Mouse (Mus musculus): ENCODE measurements around the gene Ikbke.
"Not testable (repeated sequence)": the region's sequence is repeated elsewhere in the genome, so short reads cannot be mapped to it uniquely, and the experiment has no call there.

The Ikbke gene
- long read RNA-seq, experiment 1, partial matches to known transcripts: 1 of 3 reads
- long read RNA-seq, experiment 1, other reads (novel, unspliced or antisense): 2 of 3 reads
- long read RNA-seq, experiment 2, partial matches to known transcripts: 2 of 6 reads
- long read RNA-seq, experiment 2, other reads (novel, unspliced or antisense): 2 of 6 reads

GRCm38 (mm10) chr1:131279456-131279776 lies at the start of gene Ikbke:
TSS of gene Ikbke (minus strand) at chr1:131279606.
- intact Hi-C loops (cut with DNase I): no loop called here

DNA sequence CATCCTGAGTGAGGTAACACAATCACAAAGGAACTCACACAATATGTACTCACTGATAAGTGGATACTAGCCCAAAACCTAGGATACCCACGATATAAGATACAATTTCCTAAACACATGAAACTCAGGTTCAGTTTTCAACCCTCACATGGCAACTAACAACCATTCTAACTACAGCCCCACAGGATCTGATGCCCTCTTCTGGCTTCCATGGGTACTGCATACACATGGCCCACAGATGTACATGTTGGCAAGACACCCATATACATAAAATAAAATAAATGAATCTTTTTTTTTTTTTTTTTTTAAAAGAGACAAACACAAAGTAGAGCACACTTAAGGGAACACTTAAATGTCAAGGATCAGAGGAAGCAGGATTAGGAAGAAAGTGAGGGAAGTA lies 49.7 kb upstream of the Ikbke start:
- intact Hi-C loops (cut with DNase I): not testable (repeated sequence)

DNA sequence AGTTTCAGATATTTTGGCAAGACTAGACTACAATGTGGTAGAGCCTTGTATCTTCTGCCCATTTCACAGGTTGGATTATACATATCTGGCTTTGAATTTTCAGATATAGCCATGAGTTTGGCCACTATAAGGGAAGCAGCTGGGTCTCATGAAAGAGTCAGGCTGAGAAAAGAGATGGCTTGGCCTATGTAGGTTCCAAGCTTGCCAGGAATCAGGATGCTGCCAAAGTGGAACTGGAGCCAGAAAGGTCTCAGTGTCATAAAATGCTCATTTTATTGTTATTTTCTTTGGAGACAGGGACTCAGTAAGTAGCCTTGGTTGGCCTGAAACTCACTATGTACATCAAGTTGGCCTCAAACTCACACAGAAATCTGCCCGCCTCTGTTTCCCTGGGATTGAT lies 47.8 kb upstream of the Ikbke start:
- intact Hi-C loops (cut with DNase I): no loop called here

GRCm38 (mm10) chr1:131324816-131325463 lies 45.5 kb upstream of the Ikbke start:
- intact Hi-C loops (cut with DNase I): no loop called here

DNA sequence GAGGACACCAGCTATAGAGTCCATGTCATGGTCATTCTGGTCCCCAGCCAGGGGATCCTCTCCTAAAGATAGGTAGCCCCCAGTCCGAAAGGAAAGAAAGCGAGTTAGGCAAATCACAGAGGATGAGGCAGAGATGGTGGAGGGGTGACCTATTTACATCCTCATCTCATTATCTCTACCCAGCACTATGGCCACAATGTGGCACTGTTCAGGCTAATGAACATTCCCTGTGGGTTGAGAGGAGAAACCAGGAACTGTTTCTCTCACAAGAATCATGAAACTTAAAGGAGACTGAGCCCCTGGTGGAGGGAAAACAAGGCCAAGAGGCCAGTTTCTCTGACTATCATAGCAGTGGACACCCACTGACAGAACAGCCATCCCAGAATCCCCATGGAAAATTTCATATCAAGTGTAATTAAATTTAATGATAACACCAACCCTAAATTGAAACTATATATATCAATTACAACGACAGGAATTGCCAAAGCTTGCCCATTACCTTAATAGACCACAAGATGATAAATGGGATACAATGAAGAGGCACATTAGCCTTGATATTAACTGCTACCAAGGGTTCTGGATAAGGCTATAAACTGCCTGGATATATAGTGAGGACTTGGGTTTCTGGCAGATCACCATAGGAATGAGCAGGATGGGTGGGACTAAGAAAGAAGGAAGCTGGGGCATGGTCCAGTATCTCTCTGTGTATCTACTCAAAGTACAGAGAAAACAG lies 40.4 kb upstream of the Ikbke start:
- intact Hi-C loops (cut with DNase I): no loop called here

GRCm38 (mm10) chr1:131318397-131318796 lies 39.0 kb upstream of the Ikbke start:
- intact Hi-C loops (cut with DNase I): no loop called here

GRCm38 (mm10) chr1:131317625-131318024 lies 38.2 kb upstream of the Ikbke start:
- intact Hi-C loops (cut with DNase I): no loop called here

- intact Hi-C loops (cut with DNase I): no loop called here
Measured at GRCm38 (mm10) chr1:131311284-131311683, 31.9 kb upstream of the Ikbke start.

GRCm38 (mm10) chr1:131310237-131310818 lies 30.9 kb upstream of the Ikbke start:
- intact Hi-C loops (cut with DNase I): no loop called here

GRCm38 (mm10) chr1:131300750-131301149 lies 21.3 kb upstream of the Ikbke start:
- intact Hi-C loops (cut with DNase I): no loop called here

- intact Hi-C loops (cut with DNase I): no loop called here
Measured at GRCm38 (mm10) chr1:131299788-131300187, 20.4 kb upstream of the Ikbke start.

DNA sequence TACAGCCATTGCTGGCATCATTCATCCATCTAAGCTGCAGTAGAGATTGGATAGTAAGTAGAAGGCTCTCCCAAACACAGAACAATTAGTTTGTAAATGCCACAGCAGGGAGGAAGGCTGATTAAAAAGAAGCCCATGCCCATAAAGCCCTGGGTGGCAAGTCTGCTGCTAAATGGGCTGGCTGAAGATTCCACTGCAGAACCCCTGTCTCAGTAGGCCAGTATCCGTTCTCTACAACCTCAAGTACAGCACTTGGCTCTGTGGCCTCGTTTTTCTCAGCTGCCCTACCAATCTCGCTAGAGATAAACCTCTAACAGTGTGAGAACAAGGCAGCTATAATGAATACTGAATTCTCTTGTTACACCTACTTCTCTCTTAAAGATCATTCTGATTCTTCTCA lies 19.8 kb upstream of the Ikbke start:
- intact Hi-C loops (cut with DNase I): no loop called here

GRCm38 (mm10) chr1:131298171-131298570 lies 18.8 kb upstream of the Ikbke start:
- intact Hi-C loops (cut with DNase I): no loop called here

DNA sequence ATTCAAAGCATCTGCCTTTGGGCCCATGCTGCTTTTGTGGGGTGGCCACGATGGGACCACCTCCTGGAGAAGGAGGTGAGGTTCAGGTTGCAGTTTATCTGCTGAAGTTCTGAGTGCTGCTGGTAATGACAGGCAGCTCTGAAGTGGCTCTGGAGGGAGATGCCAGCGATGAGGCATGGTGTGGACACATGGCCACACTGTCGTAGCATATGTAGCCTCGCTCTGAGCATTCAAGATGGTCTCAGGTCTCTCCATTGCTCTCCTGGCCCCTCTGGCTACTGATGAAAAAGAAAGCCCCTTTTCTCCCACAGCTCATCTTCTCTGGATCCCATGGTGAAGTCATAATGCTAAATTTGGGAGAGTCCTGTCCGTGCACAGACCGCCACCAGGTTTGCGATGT lies 17.3 kb upstream of the Ikbke start:
- intact Hi-C loops (cut with DNase I): no loop called here

DNA sequence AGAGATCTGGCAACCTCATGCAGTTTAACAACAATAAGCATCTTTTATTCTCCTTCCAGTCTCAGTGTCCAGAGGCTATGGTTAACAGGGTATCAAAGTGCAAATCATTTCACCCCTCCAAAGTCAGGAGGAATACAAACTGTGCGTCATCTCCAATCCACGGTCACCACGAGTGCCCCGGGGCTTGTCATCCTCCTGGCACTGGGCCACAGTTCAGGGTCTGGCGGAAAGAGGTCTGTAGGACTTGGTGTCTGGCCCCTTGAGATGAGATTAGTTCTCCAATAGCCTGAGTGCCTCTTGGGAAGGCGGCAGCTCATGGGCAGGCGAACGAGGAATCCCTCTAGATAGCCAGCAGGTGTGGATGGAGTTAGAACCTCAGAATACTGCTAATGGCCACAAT lies 15.8 kb upstream of the Ikbke start:
- intact Hi-C loops (cut with DNase I): no loop called here

DNA sequence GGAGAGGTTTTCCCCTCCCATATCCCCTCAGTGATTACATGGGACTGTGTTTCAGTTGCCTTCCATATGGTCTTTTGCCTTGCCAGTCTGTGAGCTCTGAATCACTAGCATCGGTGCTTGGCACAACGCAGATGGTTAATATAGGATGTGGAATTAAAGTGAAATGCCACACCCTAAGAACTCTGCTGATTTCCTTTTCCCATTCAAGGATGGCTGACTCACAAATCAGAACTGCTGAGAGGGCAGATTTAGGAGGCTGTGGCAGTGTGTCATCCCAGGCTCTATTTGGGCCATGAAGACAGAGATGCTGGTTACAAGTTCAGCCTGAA lies 14.5 kb upstream of the Ikbke start:
- intact Hi-C loops (cut with DNase I): no loop called here

DNA sequence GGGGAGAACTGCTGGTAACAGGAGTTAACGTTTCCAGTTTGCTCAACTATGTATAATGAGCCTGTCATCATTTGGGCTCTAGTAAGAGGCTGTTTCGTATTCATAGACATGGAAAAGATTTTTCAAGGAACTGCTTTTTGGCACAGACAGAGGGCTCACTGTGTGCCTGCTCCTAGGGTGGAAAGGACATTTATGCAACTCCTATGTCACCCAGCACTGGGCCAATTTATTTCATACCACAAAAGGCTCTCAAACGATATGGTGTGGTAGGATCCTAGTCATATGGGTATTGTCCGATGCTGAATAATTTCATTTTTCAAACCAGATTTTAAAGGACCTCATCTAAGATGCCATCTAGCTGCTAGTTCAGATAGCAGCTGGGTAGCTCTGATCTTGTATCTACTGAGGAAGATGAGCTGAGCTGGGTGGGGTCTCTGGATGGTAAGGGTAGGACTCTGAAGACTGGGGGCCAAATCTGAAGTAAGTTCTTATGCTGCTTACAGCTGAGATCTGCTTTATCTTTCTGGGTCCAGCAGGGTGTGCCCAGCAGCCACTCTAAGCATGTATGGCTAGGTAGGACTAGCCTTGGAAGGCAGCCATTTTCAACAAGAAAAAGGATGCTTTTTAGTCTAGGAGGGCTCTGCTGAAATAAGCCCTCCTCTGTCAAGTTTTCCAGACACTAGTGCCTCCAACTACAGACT lies 14.0 kb upstream of the Ikbke start:
- intact Hi-C loops (cut with DNase I): no loop called here

- intact Hi-C loops (cut with DNase I): loop anchor here (1.0 kb wide), 1 partner anchor 265 kb away; no protein-coding TSS in a partner anchor
Measured at GRCm38 (mm10) chr1:131290648-131291047, 11.2 kb upstream of the Ikbke start.

GRCm38 (mm10) chr1:131288938-131289337 lies 9.5 kb upstream of the Ikbke start:
- intact Hi-C loops (cut with DNase I): no loop called here

GRCm38 (mm10) chr1:131287267-131287666 lies 7.9 kb upstream of the Ikbke start:
- intact Hi-C loops (cut with DNase I): no loop called here

DNA sequence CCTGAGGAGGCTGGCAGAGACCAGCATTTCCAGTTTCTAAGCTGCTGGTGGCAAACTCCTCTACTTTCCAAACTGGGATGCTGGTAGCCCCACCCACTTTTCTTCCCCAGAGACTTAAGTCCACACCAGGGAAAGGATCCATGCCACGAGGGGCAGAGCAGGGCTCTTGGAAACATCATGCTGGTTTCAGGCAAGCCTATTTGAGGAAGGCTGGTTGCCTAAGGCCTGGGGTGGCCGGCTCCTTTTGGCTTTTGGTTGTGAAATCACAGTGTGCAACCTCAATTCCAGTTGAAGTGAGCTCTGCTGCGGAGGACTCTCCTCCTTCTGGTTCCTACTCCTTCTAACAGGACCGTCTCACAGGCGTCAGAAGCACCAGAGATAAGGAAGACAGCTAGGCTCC lies 7.4 kb upstream of the Ikbke start:
- intact Hi-C loops (cut with DNase I): no loop called here

DNA sequence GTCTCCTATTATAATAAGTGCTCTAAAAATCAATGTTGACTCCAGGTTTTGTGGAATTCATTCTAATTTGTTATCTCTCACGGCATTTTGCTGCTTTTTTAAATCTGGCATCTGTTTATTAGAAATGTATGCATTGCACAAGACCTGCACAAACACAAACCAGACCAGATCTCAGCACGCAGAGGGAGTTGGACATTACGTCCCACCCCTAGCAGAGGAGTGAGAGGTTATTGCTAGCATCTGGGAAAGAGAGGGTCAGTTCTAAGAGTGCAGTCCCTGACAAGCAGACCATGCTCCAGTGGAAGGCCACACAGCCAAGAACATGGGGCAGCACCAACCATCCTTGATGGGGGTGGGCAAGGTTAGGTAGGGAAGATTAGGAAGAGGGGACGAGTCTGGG lies 5.2 kb upstream of the Ikbke start:
- intact Hi-C loops (cut with DNase I): no loop called here

Measured in adrenal gland (tissue).